Comparison of ENCODE assay signal across 11 mouse cellular contexts in the genomic region with DNA sequence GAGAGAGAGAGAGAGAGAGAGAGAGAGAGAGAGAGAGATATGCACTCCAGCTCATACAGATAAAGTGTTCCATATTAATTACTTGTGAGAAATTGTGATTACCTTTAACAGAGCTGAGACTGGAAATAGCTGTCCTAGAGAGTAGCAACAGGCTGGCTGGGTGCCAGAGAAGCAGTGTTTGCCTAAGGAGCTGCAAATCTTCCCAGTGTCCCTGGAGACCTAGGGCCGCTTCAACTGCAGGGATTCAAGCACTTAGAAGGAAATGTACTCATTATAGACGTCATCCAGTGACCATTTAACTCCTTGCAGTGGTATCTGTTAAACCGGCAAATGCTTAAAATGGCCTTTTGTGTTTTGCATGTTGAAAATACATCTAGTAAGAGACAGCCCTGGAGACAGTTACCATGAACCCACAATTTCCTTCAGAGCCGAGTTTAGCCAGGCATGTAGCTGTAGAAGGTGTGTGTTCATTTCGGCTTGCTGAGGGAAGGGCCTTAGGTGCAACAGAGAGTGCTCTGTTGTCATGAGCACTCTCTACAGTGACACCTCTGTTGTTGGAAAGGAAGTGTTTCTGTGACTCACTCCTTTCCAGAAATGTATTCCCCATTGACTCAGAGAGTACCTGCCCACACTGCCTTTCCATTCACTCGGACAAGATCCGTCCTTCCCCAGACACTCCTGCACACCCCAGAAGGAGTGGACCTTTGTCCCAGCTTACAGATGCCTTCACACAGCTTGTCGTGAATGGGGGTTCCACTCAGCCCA. TPM values are rescaled to one million over a fixed set of nuclear protein-coding genes. Genes with fewer than 3 reads are reported as not detected.
DNase-seq lines count a peak whose midpoint lies in the region; ATAC-seq and TF ChIP-seq lines count a peak whose summit lies in the region.
"Had no signal": no experiment of that assay in that cellular context is flagged by ENCODE, and none has a peak within 500 bp of the region (broad histone marks: within the 10 kb centered on the region; RNA-seq: fewer than 3 reads in every experiment).

No protein-coding gene starts in this region.

- ATAC-seq in forebrain, postnatal 0 days = no peak
- no peak for ATAC-seq in forebrain, embryonic 15.5 days (replicated peaks)
- no peak for ATAC-seq in kidney, embryonic 14.5 days (ENCODE audit: low FRiP score, low TSS enrichment)
- no peak for ATAC-seq in liver, embryonic 12.5 days

- peak; percentile 14 for DNase-seq in forebrain, postnatal 0 days
- DNase-seq in kidney, adult 2 months = peak; percentile 53
- DNase-seq in ovary, postnatal 36 days (ENCODE audit: low spot score) = peak; percentile 29
- DNase-seq in ovary, adult 18-20 months (ENCODE audit: low spot score) = no peak
- DNase-seq in right cerebral cortex, postnatal 4 days = peak; percentile 43
- DNase-seq: cerebellum, adult 8-10 months; spleen, adult 18-20 months; thymus, postnatal 4 days had no signal

- no peak overlapping the region for H3K9ac ChIP-seq in forebrain, postnatal 0 days
- no peak overlapping the region for H3K9ac ChIP-seq in forebrain, embryonic 15.5 days (replicated peaks)
- no peak overlapping the region for H3K9ac ChIP-seq in kidney, embryonic 14.5 days (ENCODE audit: low read depth, low read length)
- H3K9ac ChIP-seq in liver, embryonic 12.5 days = no peak overlapping the region

- no peak overlapping the region for H3K4me2 ChIP-seq in forebrain, postnatal 0 days (ENCODE audit: low read depth)
- H3K4me2 ChIP-seq in forebrain, embryonic 15.5 days (replicated peaks) = no peak overlapping the region
- H3K4me2 ChIP-seq in kidney, embryonic 14.5 days (replicated peaks; ENCODE audit: low read depth, low read length) = no peak overlapping the region
- H3K4me2 ChIP-seq in liver, embryonic 12.5 days = no peak overlapping the region

- H3K36me3 ChIP-seq in forebrain, postnatal 0 days (ENCODE audit: insufficient read depth) = no peaks in the 10 kb centered on the region
- no peaks in the 10 kb centered on the region for H3K36me3 ChIP-seq in forebrain, embryonic 15.5 days
- H3K36me3 ChIP-seq in kidney, adult 2 months (ENCODE audit: control insufficient read depth, insufficient read depth, low read length) = no peaks in the 10 kb centered on the region
- H3K36me3 ChIP-seq in kidney, embryonic 14.5 days (ENCODE audit: control insufficient read depth, insufficient read depth, low read length) = no peaks in the 10 kb centered on the region
- H3K36me3 ChIP-seq in liver, embryonic 12.5 days = no peaks in the 10 kb centered on the region

- no peak for TF ChIP-seq POLR2A in kidney, adult 2 months (IDR thresholded peaks at IDR 0.05; ENCODE audit: low read depth, low read length)

- no peaks in the 10 kb centered on the region for H3K9me3 ChIP-seq in forebrain, postnatal 0 days (ENCODE audit: low read length)
- no peaks in the 10 kb centered on the region for H3K9me3 ChIP-seq in forebrain, embryonic 15.5 days
- H3K9me3 ChIP-seq in kidney, embryonic 14.5 days (ENCODE audit: control insufficient read depth, low read length) = no peaks in the 10 kb centered on the region
- no peaks in the 10 kb centered on the region for H3K9me3 ChIP-seq in liver, embryonic 12.5 days (replicated peaks)

- no peak for TF ChIP-seq CTCF in forebrain, postnatal 0 days (IDR thresholded peaks at IDR 0.05; ENCODE audit: low read depth)
- no peak for TF ChIP-seq CTCF in kidney, adult 2 months (conservative IDR thresholded peaks at IDR 0.05; ENCODE audit: insufficient read depth, insufficient read length, low read depth, low read length)

- H3K4me3 ChIP-seq in forebrain, postnatal 0 days (ENCODE audit: low read depth, low read length) = no peak overlapping the region
- no peak overlapping the region for H3K4me3 ChIP-seq in forebrain, embryonic 15.5 days
- H3K4me3 ChIP-seq in kidney, adult 2 months (ENCODE audit: insufficient read depth, low read depth, low read length) = no peak overlapping the region
- H3K4me3 ChIP-seq in kidney, embryonic 14.5 days (ENCODE audit: low read length) = no peak overlapping the region
- H3K4me3 ChIP-seq in liver, embryonic 12.5 days = no peak overlapping the region

- H3K27ac ChIP-seq in forebrain, postnatal 0 days (ENCODE audit: low read depth, low read length) = no peak overlapping the region
- H3K27ac ChIP-seq in forebrain, embryonic 15.5 days (replicated peaks) = no peak overlapping the region
- H3K27ac ChIP-seq in kidney, adult 2 months (ENCODE audit: insufficient read depth, low read depth, low read length) = no peak overlapping the region
- H3K27ac ChIP-seq in kidney, embryonic 14.5 days (ENCODE audit: low read depth, low read length) = no peak overlapping the region
- no peak overlapping the region for H3K27ac ChIP-seq in liver, embryonic 12.5 days

- H3K4me1 ChIP-seq in forebrain, postnatal 0 days (ENCODE audit: insufficient read depth) = no peaks in the 10 kb centered on the region
- H3K4me1 ChIP-seq in forebrain, embryonic 15.5 days = no peaks in the 10 kb centered on the region
- no peaks in the 10 kb centered on the region; the same call in 1 of the 2 replicates for H3K4me1 ChIP-seq in kidney, adult 2 months (ENCODE audit: control insufficient read depth, insufficient read depth, low read length)
- no peaks in the 10 kb centered on the region for H3K4me1 ChIP-seq in kidney, embryonic 14.5 days (ENCODE audit: control insufficient read depth, insufficient read depth, low read length)
- no peaks in the 10 kb centered on the region for H3K4me1 ChIP-seq in liver, embryonic 12.5 days

- H3K27me3 ChIP-seq in forebrain, postnatal 0 days (ENCODE audit: insufficient read depth, low read length) = no peaks in the 10 kb centered on the region
- H3K27me3 ChIP-seq in forebrain, embryonic 15.5 days = no peaks in the 10 kb centered on the region
- H3K27me3 ChIP-seq in kidney, adult 2 months (replicated peaks; ENCODE audit: control insufficient read depth, insufficient read depth, low read length) = no peaks in the 10 kb centered on the region
- no peaks in the 10 kb centered on the region for H3K27me3 ChIP-seq in kidney, embryonic 14.5 days (ENCODE audit: control insufficient read depth, insufficient read depth, low read length)
- no peaks in the 10 kb centered on the region for H3K27me3 ChIP-seq in liver, embryonic 12.5 days (replicated peaks)

- 69% methylated on average over 8 of the region's 8 CpGs for WGBS in forebrain, postnatal 0 days
- WGBS in forebrain, embryonic 15.5 days = 71% methylated on average over 8 of the region's 8 CpGs
- WGBS in kidney, adult 2 months = 53% methylated on average over 8 of the region's 8 CpGs
- WGBS in kidney, embryonic 14.5 days = 62% methylated on average over 8 of the region's 8 CpGs
- 57% methylated on average over 8 of the region's 8 CpGs for WGBS in liver, embryonic 12.5 days (ENCODE audit: insufficient replicate concordance)

RNA-seq across cellular contexts. Expression of a gene that starts 10.3 kb away (rescaled TPM):
- total RNA-seq in forebrain, postnatal 0 days (2014; rRNA removed) = 74.2 and 78.0 TPM in 2 replicates
- polyA plus RNA-seq in forebrain, postnatal 0 days (2015; fragmentation: Nextera tagmentation; extraction: Ambion mirVana) = 34.9 and 49.2 TPM in 2 replicates
- polyA plus RNA-seq in forebrain, embryonic 15.5 days (2015; fragmentation: Nextera tagmentation; extraction: Ambion mirVana) = 34.1 TPM in 2 replicates
- polyA plus RNA-seq in kidney, adult 2 months (2012; rRNA removed) = 86.5 and 97.8 TPM in 2 replicates
- 1.2 and 1.3 TPM in 2 replicates for polyA plus RNA-seq in kidney, embryonic 14.5 days (2014; fragmentation: Nextera tagmentation; extraction: Ambion mirVana)
- polyA plus RNA-seq in liver, embryonic 12.5 days (2016; fragmentation: Nextera tagmentation; extraction: Ambion mirVana) = 0.04 and 0.06 TPM in 2 replicates

Comparison
In these comparisons a context has a peak if more than half of its experiments do, and no peak if none do; other contexts are left out.
1. RNA of a gene that starts 10.3 kb away (polyA plus RNA-seq): 86.5 to 97.8 TPM in kidney, adult 2 months, 34.9 to 49.2 TPM in forebrain, postnatal 0 days and 34.1 TPM in forebrain, embryonic 15.5 days; 1.2 to 1.3 TPM in kidney, embryonic 14.5 days and 0.04 to 0.06 TPM in liver, embryonic 12.5 days; every median in the first group is over 10 times any median in the second.